Mouse (Mus musculus) cortical plate, adult 2 months (tissue): ENCODE measurements at regions not wholly inside any gene's neighbourhood (a gene's known extent, or its start where the extent isn't known, plus 50 kb on each side); places are given as distances from the start of the nearest gene placed in this dataset.

Experiments used
- CTCF ChIP-seq: fragments of 200-500 bp; IDR thresholded peaks from 2 replicates; pipeline ENCODE4 v1.5.1; 2011; ENCODE audit warnings: mild to moderate bottlenecking, control low read depth, low read length; ENCODE audit not compliant: insufficient read depth; ENCODE audit errors: extremely low read depth
- POLR2A ChIP-seq: fragments of 200-500 bp; IDR thresholded peaks from 2 replicates; pipeline ENCODE4 v1.6.1; 2011; ENCODE audit warnings: mild to moderate bottlenecking, low read length, control low read depth; ENCODE audit not compliant: insufficient read depth; ENCODE audit errors: extremely low read depth

- TF ChIP-seq CTCF (no peak), POLR2A (no peak)
Measured at GRCm38 (mm10) chr1:40967768-40968504, 162.5 kb downstream of the Tmem182 start.
